Mouse (Mus musculus) heart, embryonic 10.5 days (tissue): ENCODE measurements around the gene Fcer2a. TPM values are rescaled to one million over a fixed set of nuclear protein-coding genes. Genes with fewer than 3 reads are reported as not detected.
A peak's percentile ranks its signal among the peaks of the same experiment; 100 is the strongest.

Experiments
- DNase-seq: peaks from one replicate; pipeline ENCODE4 v3.0.0-alpha.2; 2017; ENCODE audit warnings: low spot score
- H3K27ac ChIP-seq: fragments of 300-500 bp; sonication (generic); 2 replicates; pipeline ENCODE4 v1.5.1; 2016; ENCODE audit warnings: mild to moderate bottlenecking
- H3K27me3 ChIP-seq: fragments of 300-500 bp; sonication (generic); 2 replicates; pipeline ENCODE4 v1.6.1; 2016; ENCODE audit warnings: mild to moderate bottlenecking; ENCODE audit not compliant: poor library complexity, insufficient read depth, severe bottlenecking
- H3K36me3 ChIP-seq: fragments of 300-500 bp; sonication (generic); 2 replicates; pipeline ENCODE4 v1.6.1; 2016; ENCODE audit warnings: mild to moderate bottlenecking, moderate library complexity
- H3K4me1 ChIP-seq: fragments of 300-500 bp; sonication (generic); 2 replicates; pipeline ENCODE4 v1.6.1; 2016; ENCODE audit warnings: mild to moderate bottlenecking
- H3K4me3 ChIP-seq: fragments of 300-500 bp; sonication (generic); 2 replicates; pipeline ENCODE4 v1.5.1; 2016; ENCODE audit warnings: mild to moderate bottlenecking, moderate library complexity
- H3K9me3 ChIP-seq: fragments of 300-500 bp; sonication (generic); 2 replicates; pipeline ENCODE4 v1.6.1; 2016; ENCODE audit warnings: mild to moderate bottlenecking, moderate library complexity
- WGBS: fragments of 180-500 bp; shearing (Covaris S2); methylation state at CpG from one replicate; pipeline ENCODE4 v1.1.7; 2016; 5-methylcytosine and 5-hydroxymethylcytosine counted together
- polyA plus RNA-seq: library from polyadenylated mRNA; unstranded; fragments of >200 nt; fragmentation: Nextera tagmentation; extraction: Ambion mirVana; gene quantifications from 2 replicates; pipeline ENCODE4 v1.2.1, GENCODE M21; 2016

Fcer2a gene
- polyA plus RNA-seq, 1 experiment from 2014 or later, result 0.24 TPM

- H3K4me3 ChIP-seq, result no peak overlapping the region
- no peak for DNase-seq
- no peaks in the 10 kb centered on the region for H3K9me3 ChIP-seq
- no peak overlapping the region for H3K27ac ChIP-seq
- H3K27me3 ChIP-seq, result no peaks in the 10 kb centered on the region
- H3K4me1 ChIP-seq, result no peaks in the 10 kb centered on the region
- no peaks in the 10 kb centered on the region for H3K36me3 ChIP-seq
- 69% methylated on average over 3 of the region's 3 CpGs for WGBS
Measured at GRCm38 (mm10) chr8:3690774-3691173, 3.2 kb downstream of the Fcer2a start.

DNA sequence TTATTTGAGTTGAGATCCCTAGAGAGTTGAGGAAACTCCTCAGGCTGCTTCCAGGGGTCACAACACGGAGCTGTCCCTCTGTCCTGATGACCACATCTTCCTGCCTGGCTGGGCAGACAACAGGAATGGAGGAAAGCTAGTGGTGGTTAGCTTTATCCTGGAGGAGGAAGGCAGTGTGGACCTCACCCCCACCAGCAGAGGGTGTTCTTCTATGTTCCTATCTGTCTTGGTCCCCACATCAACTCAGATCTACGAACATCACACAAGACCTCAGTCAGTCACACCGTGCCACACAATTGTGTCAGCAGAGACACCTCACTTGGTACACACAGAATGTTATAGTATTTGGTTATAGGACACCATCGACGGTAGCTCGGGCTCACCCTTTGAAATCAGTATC, 6.4 kb downstream of the Fcer2a start:
- no peaks in the 10 kb centered on the region for H3K9me3 ChIP-seq
- H3K4me3 ChIP-seq, result no peak overlapping the region
- H3K27me3 ChIP-seq, result no peaks in the 10 kb centered on the region
- no peak for DNase-seq
- no peak overlapping the region for H3K27ac ChIP-seq
- no peaks in the 10 kb centered on the region for H3K4me1 ChIP-seq
- 68% methylated on average over 6 of the region's 6 CpGs for WGBS
- H3K36me3 ChIP-seq, result 0 out of 2 replicates have a peak, but pooled peaks cover under 1% of the 10 kb centered on the region

- no peak for DNase-seq
- Histone ChIP-seq H3K27me3 (no peaks in the 10 kb centered on the region), H3K9me3 (no peaks in the 10 kb centered on the region), H3K4me1 (no peaks in the 10 kb centered on the region), H3K27ac (no peak overlapping the region), H3K4me3 (no peak overlapping the region), H3K36me3 (peaks cover 21% of the 10 kb centered on the region)
- WGBS, result 62% methylated on average over 5 of the region's 5 CpGs
Measured at GRCm38 (mm10) chr8:3685422-3685821, 8.6 kb downstream of the Fcer2a start.

DNA sequence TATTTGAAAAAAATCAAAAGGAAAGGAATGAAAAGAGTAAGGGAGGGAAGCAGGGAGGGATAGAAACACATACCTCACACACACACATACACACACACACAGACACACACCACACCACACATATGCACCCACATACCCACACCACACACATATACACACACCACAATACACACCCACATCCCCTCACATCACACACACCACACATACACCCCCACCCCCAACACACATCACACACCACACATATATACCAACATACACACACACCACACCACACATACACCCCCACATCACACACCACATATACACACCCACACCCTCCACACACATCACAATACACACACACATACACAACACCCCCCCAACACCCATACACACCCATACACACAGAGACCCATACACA, 9.4 kb downstream of the Fcer2a start:
- H3K27me3 ChIP-seq, result no peaks in the 10 kb centered on the region
- DNase-seq, result no peak
- no peak overlapping the region for H3K27ac ChIP-seq
- H3K4me3 ChIP-seq, result no peak overlapping the region
- peaks cover 30% of the 10 kb centered on the region for H3K36me3 ChIP-seq
- H3K4me1 ChIP-seq, result no peaks in the 10 kb centered on the region
- no peaks in the 10 kb centered on the region for H3K9me3 ChIP-seq

- no peaks in the 10 kb centered on the region for H3K9me3 ChIP-seq
- H3K27ac ChIP-seq, result no peak overlapping the region
- 69% methylated on average over 6 of the region's 6 CpGs for WGBS
- no peaks in the 10 kb centered on the region for H3K27me3 ChIP-seq
- no peak overlapping the region for H3K4me3 ChIP-seq
- DNase-seq, result no peak
- 0 out of 2 replicates have a peak, but pooled peaks cover 4% of the 10 kb centered on the region for H3K4me1 ChIP-seq
- peaks cover 39% of the 10 kb centered on the region for H3K36me3 ChIP-seq
Measured at GRCm38 (mm10) chr8:3683408-3684176, 10.4 kb downstream of the Fcer2a start.

DNA sequence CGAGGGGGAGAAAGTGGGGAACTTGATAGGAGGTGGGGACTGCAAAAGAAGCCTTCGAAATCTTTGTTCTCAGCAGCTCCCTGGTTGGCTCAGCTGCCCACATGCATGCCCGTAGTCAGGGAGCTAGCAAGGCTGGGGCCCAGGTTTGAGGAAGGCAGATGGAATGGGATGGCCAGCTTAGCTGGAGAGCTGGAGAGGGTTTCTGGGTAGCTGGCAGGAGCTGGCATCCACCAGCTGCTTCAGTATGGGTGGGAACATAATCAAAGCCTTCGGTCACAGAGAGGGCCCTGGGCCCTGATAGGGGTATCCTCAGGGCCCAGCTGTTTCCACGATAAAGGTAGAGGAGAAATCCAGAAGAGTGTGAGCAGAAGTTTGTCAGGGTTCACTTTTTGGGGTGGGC, 11.5 kb downstream of the Fcer2a start:
- Histone ChIP-seq H3K9me3 (no peaks in the 10 kb centered on the region), H3K36me3 (peaks cover 41% of the 10 kb centered on the region), H3K27ac (no peak overlapping the region), H3K4me1 (0 out of 2 replicates have a peak, but pooled peaks cover 7% of the 10 kb centered on the region), H3K4me3 (no peak overlapping the region), H3K27me3 (no peaks in the 10 kb centered on the region)
- no peak for DNase-seq
- 87% methylated on average over 5 of the region's 5 CpGs for WGBS

DNA sequence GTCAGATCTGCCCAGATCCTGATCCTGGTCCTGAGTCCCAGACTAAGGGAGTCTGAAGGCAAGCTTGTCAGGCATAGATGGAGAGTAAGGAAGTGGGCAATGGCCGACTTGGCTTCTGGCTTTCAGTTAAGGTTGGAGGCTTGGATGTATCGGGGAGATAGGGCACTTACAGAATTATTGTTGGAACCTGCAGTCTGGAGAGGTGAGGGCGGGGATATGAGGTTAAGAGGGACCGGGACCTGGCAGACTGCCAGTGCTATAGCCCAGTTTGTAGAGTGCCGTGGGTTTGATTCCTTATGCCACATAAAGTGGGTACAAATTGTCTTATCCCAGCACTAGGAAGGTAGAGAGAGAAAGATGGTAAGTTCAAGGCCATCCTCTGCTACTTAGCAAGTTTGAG, 14.3 kb downstream of the Fcer2a start:
- no peak for DNase-seq
- no peak overlapping the region for H3K4me3 ChIP-seq
- H3K27me3 ChIP-seq, result no peaks in the 10 kb centered on the region
- 93% methylated on average over 5 of the region's 5 CpGs for WGBS
- 0 out of 2 replicates have a peak, but pooled peaks cover 13% of the 10 kb centered on the region for H3K4me1 ChIP-seq
- H3K27ac ChIP-seq, result no peak overlapping the region
- H3K36me3 ChIP-seq, result peaks cover 41% of the 10 kb centered on the region
- no peaks in the 10 kb centered on the region for H3K9me3 ChIP-seq

- Histone ChIP-seq H3K36me3 (peaks cover 41% of the 10 kb centered on the region), H3K27ac (no peak overlapping the region), H3K9me3 (no peaks in the 10 kb centered on the region), H3K27me3 (no peaks in the 10 kb centered on the region), H3K4me3 (no peak overlapping the region), H3K4me1 (0 out of 2 replicates have a peak, but pooled peaks cover 13% of the 10 kb centered on the region)
- no peak for DNase-seq
- WGBS, result 91% methylated on average over 23 of the region's 23 CpGs
Measured at GRCm38 (mm10) chr8:3679236-3679635, 14.7 kb downstream of the Fcer2a start.

DNA sequence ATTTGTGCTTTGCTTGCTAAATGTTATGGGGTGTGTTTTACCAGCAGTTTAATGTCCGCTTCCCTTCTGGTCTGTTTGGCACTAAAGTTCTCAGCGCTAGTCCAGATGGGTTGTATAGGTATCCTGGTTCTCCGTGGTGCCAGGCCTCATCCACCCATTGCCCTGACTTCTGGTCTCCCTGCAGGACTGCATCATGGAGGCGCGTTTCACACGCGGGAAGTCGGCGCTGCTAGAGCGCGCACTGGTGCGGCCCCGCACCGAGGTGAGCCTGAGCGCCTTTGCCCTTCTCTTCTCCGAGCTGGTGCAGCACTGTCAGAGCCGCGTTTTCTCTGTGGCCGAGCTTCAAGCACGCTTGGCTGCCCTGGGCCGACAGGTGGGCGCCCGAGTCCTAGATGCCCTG, 15.1 kb downstream of the Fcer2a start:
- Histone ChIP-seq H3K27me3 (no peaks in the 10 kb centered on the region), H3K9me3 (no peaks in the 10 kb centered on the region), H3K4me1 (0 out of 2 replicates have a peak, but pooled peaks cover 13% of the 10 kb centered on the region), H3K36me3 (peaks cover 41% of the 10 kb centered on the region), H3K27ac (no peak overlapping the region), H3K4me3 (no peak overlapping the region)
- WGBS, result 94% methylated on average over 23 of the region's 23 CpGs
- no peak for DNase-seq

DNA sequence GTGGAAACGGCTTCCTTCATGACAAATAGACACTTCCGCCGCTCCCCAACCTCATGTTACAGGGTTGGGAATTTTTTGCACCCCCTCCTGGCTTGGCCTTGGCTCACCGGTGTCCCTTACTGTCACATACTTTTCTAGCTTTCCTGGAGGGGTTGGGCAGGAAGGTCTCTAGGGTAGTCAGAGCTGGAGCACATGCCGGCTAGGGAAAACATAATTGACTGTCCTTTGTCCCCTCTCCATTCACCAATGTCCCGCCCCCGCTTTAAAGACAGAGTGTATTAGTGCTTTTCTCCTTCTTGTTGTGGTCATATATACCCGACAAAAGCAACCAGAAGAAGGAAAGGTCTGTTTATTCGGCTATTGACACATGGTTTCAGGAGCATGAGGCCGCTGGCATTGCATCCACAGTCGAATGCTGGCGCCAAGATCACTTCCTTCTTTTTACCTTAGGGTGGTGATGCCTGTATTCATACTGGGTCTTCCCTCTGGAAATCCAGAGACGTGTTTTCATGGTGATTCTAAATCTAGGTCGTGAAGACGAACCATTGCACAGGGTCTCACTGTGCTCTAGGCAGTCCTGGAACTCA, 16.9 kb downstream of the Fcer2a start:
- Histone ChIP-seq H3K9me3 (no peaks in the 10 kb centered on the region), H3K4me1 (0 out of 2 replicates have a peak, but pooled peaks cover 13% of the 10 kb centered on the region), H3K36me3 (peaks cover 36% of the 10 kb centered on the region), H3K27me3 (no peaks in the 10 kb centered on the region), H3K27ac (peak overlapping the region; percentile 96), H3K4me3 (peak overlapping the region; percentile 95)
- 6% methylated on average over 15 of the region's 15 CpGs for WGBS
- DNase-seq, result no peak

DNA sequence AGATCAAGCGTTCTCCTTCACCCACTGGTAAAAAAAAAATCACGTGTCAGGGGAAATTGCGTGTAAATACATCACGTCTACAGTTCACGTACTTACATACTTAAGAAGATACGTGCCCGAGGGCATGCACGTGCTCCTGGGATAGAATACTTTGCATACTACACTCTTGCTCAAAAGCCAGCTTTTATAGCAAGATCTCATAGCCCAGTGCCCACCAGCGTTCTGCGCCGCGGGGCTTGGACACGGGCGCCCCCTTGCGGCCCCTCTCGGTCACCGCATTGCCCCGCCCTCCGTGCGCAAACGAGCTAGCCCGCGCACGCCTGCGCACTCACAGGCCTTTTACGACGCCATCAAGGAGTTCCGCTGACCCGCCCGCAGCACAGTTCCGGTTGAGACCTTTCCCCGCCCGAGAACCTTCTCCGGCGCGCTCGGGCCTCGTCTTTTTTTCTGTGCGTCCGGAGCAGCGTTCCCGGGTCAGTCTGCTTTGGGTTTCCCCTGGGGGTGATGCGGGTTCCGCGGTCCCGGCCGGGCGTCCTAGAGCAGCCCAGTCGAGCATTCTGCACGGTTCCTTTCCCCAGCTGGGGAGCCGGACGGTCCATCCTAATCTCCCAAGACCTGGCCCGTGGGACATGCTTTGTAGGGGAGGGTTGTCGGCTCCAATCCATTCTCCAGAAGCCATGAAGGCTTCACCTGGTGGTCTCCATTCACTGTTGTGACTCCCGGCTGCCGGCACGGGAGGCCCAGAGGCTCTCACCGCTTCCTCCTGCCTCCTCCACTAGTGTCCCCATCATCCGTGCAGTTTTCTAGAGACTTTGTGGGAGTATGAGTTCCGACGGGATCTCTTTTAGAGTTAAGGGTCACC, 17.6 kb downstream of the Fcer2a start, which contains the start of gene Trappc5:
Gene Trappc5 (plus strand): TSS at position 169 of the 862 bp plus-strand sequence.
- H3K27me3 ChIP-seq, result no peaks in the 10 kb centered on the region
- DNase-seq, result peak; percentile 97
- H3K9me3 ChIP-seq, result no peaks in the 10 kb centered on the region
- under 1% methylated on average over 61 of the region's 61 CpGs for whole genome bisulfite sequencing
- peak within 1 kb of the TSS; percentile 96 for H3K27ac ChIP-seq
- peak within 1 kb of the TSS; percentile 95 for H3K4me3 ChIP-seq
- H3K4me1 ChIP-seq, result 0 out of 2 replicates have a peak, but pooled peaks cover 13% of the 10 kb centered on the region
- peaks cover 29% of the 10 kb centered on the region for H3K36me3 ChIP-seq

- Histone ChIP-seq H3K27me3 (no peaks in the 10 kb centered on the region), H3K9me3 (no peaks in the 10 kb centered on the region)
- WGBS, result 44% methylated on average over 3 of the region's 3 CpGs
Measured at GRCm38 (mm10) chr8:3674671-3675070, 19.3 kb downstream of the Fcer2a start.

More at GRCm38 (mm10) chr8:3674671-3675070, 19.3 kb downstream of the Fcer2a start:
- Histone ChIP-seq H3K36me3 (peaks cover 12% of the 10 kb centered on the region), H3K4me3 (no peak overlapping the region), H3K27ac (no peak overlapping the region), H3K4me1 (0 out of 2 replicates have a peak, but pooled peaks cover 13% of the 10 kb centered on the region)
- DNase-seq, result no peak
